Mouse (Mus musculus) urinary bladder, postnatal 4 days (tissue): ENCODE data around the gene Spint1.

Experiments used
- DNase-seq, 2 experiments: peaks; one replicate each; pipeline ENCODE4 v3.0.0; 2021 to 2022; ENCODE audit warnings: low spot score in 2 of 2

The Spint1 gene

DNA sequence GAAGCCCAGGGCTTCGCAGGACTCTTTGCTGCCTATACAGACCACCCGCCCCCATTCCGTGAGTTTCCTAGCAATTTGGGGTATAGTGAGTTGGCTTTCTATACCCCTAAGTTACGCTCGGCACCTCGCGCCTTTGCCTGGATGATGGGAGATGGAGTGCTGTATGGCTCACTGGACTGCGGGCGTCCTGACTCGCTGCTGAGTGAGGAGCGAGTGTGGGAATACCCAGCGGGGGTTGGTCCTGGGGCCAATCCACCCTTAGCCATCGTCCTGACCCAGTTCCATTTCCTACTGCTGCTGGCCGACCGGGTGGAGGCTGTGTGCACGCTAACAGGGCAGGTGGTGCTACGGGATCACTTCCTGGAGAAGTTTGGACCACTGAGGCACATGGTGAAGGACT, 56.1 kb downstream of the Spint1 start:
- DNase-seq: no peak

DNA sequence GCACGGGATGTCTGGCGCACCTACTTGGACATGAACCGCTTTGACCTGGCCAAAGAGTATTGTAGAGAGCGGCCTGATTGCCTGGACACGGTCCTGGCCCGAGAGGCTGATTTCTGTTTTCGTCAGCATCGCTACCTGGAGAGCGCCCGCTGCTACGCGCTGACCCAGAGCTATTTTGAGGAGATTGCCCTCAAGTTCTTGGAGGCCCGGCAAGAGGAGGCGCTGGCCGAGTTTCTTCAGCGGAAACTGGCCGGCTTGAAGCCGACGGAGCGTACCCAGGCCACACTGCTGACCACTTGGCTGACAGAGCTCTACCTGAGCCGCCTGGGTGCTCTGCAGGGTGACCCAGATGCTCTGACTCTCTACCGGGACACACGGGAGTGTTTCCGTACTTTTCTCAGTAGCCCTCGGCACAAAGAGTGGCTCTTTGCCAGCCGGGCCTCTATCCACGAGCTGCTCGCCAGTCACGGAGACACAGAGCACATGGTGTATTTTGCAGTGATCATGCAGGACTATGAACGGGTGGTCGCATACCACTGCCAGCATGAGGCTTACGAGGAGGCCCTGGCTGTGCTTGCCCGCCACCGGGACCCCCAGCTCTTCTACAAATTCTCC, 56.7 kb downstream of the Spint1 start:
- no peak for DNase-seq

GRCm38 (mm10) chr2:119294411-119294810, 57.2 kb downstream of the Spint1 start:
- DNase-seq: no peak

DNA sequence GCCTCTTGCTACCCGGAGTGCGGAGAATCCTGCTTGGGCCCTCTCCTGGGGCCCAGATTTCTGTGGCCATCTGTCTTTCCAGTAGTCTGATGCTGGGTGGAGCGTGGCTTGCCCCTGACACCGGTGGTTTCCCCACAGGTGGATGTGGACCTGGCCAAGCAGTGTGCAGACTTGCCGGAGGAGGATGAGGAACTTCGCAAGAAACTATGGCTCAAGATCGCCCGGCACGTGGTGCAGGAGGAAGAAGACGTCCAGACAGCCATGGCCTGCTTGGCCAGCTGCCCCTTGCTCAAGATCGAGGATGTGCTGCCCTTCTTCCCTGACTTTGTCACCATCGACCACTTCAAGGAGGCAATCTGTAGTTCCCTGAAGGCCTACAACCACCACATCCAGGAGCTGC, 59.6 kb downstream of the Spint1 start:
- no peak for DNase-seq

GRCm38 (mm10) chr2:119297506-119297905, 60.3 kb downstream of the Spint1 start:
- DNase-seq: no peak

GRCm38 (mm10) chr2:119298330-119298729, 61.2 kb downstream of the Spint1 start:
- DNase-seq: no peak

DNA sequence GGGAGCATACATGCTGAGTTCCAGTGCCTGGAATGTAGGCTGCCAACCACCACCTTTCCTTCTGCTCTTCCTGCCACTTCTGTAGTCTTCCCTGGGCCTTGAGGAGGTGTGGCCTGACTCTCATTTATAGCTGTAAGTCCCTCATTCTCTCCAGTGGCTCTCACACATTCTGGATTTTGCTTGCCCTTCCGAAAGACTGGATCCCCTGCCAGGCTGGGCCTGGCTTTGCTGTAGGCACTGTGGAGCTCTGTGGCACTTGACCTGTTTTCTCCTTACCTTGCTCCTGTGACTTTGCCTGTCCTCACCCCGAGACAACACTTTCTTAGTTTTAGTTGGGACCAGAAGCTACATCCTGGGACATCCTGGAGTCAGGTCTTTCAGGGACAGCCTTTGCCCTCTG, 61.7 kb downstream of the Spint1 start:
- DNase-seq: no peak
